Mouse (Mus musculus) heart, adult 2 months (tissue): ENCODE data around the gene Gsx1.

ENCODE experiments used
- CTCF ChIP-seq: fragments of 200-600 bp; IDR thresholded peaks from 2 replicates; pipeline ENCODE4 v1.8.1; 2022; ENCODE audit warnings: antibody characterized with exemption, mild to moderate bottlenecking, moderate library complexity
- EP300 ChIP-seq: fragments of 200-500 bp; IDR thresholded peaks from 2 replicates; pipeline ENCODE4 v1.6.1; 2011; ENCODE audit warnings: low read depth, low read length, control low read depth; ENCODE audit not compliant: insufficient read depth
- POLR2A ChIP-seq: fragments of 200-500 bp; IDR thresholded peaks from 2 replicates; pipeline ENCODE4 v1.6.1; 2011; ENCODE audit warnings: mild to moderate bottlenecking, low read depth, low read length, control low read depth; ENCODE audit not compliant: insufficient read depth

DNA sequence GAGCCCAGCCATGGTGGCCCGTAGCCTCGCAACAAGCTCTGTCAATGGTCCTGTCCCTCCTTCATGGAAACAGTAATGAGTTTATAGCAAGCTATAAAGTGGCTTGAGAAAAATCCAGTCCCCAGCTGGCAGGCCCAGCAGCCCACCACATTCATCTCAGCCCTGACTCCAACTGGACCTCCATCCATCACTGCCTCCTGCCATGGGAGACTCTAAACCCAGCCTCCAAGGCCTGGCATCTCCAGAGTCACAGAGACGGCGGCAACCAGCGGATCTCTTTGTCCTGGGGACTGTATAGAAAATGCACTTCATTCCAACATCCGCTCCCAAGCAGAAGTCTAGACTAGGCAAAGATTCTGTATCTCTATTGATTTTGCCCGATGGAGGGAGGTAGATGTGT lies 18.4 kb upstream of the Gsx1 start:
- TF ChIP-seq CTCF (no peak), POLR2A (no peak), EP300 (no peak)
